Mouse (Mus musculus): ENCODE measurements around the gene Oog1. TPM values are rescaled to one million over a fixed set of nuclear protein-coding genes. Genes with fewer than 3 reads are reported as not detected.
"Not testable (repeated sequence)": the region's sequence is repeated elsewhere in the genome, so short reads cannot be mapped to it uniquely, and the experiment has no call there.

Oog1 gene
- not detected in 2 replicates for polyA plus RNA-seq (2016; fragmentation: Nextera tagmentation; extraction: Ambion mirVana)

DNA sequence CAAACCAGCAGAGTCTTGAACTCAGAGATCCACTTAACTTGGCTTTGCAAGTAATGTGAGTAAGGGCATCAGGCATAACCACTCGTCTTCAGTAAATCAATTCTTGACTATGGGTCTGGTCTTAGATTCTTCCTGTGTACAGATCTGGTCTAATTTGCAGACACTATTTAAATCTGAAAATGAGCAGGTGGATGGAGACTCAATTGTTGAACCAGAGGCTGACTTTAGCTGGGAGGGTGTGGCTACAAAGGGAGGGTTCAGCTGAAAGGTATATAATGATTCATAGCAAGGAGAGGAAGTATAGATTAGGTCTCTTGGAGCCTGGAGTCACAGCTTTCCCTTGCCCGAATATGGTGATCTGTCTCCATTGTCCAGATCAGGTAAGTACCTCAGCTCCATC lies at the start of gene Oog1:
TSS of gene Oog1 (plus strand) at position 301 of the 400 bp plus-strand sequence.
- not testable (repeated sequence) for H3K9ac ChIP-seq (replicated peaks); ATAC-seq (ENCODE audit: insufficient number of reproducible peaks, insufficient read depth, low FRiP score, low TSS enrichment, low read depth); H3K27ac ChIP-seq; H3K4me2 ChIP-seq; H3K4me3 ChIP-seq (replicated peaks); H3K4me1 ChIP-seq (replicated peaks); H3K36me3 ChIP-seq; H3K9me3 ChIP-seq; H3K27me3 ChIP-seq
- 90% methylated on average over 1 of the region's 2 CpGs for WGBS

DNA sequence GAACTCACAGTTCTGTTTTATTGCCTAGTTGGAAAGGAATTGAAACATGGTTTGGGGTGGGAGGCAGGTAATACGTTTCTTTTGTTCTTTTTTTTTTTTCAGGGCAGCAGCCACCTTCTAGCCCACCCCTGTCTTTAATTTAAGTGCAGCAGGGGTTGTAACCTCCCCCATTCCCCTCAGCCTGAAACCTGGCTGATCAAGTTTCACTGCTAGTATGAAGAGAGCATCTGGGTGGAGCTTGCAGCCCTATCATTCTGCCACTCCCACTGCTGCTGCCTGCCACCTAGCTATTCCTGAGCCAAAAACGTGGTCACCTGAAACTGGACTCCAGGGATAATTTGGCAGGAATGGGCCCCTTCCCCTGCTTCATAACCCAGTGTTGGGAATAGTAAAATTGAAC lies 1.1 kb upstream of the Oog1 start:
- H3K27ac ChIP-seq; H3K4me2 ChIP-seq; H3K27me3 ChIP-seq; H3K36me3 ChIP-seq; ATAC-seq (ENCODE audit: insufficient number of reproducible peaks, insufficient read depth, low FRiP score, low TSS enrichment, low read depth); H3K9me3 ChIP-seq; H3K9ac ChIP-seq (replicated peaks); H3K4me3 ChIP-seq (replicated peaks); H3K4me1 ChIP-seq (replicated peaks): not testable (repeated sequence)
- WGBS, result 0% methylated on average over 2 of the region's 2 CpGs

DNA sequence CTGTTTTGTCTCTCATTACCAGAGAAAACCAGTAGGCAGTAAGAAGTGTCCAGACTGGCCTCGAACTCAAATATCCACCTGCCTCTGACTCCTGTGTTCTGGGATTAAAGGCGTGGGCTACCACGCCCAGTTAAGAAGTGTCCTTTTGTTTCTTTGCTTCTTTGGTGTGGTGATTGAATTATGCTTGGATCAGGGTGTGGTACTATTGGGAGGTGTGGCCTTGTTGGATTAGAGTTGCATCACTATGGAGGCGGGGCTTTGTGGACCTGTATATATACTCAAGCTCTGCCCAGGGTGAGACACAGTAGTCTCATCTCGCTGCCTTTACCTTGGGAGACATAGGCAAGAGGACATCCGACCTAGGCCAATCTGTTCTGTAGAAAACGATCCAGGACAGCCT lies 16.1 kb downstream of the Oog1 start, which contains the start of gene Gm4027:
TSS of gene Gm4027 (plus strand) at position 301 of the 400 bp plus-strand sequence.
- 92% methylated on average over 6 of the region's 7 CpGs for WGBS
- not testable (repeated sequence) for H3K36me3 ChIP-seq; H3K4me2 ChIP-seq; H3K27me3 ChIP-seq; H3K9me3 ChIP-seq; H3K27ac ChIP-seq; H3K4me1 ChIP-seq (replicated peaks); H3K9ac ChIP-seq (replicated peaks); ATAC-seq (ENCODE audit: insufficient number of reproducible peaks, insufficient read depth, low FRiP score, low TSS enrichment, low read depth); H3K4me3 ChIP-seq (replicated peaks)

DNA sequence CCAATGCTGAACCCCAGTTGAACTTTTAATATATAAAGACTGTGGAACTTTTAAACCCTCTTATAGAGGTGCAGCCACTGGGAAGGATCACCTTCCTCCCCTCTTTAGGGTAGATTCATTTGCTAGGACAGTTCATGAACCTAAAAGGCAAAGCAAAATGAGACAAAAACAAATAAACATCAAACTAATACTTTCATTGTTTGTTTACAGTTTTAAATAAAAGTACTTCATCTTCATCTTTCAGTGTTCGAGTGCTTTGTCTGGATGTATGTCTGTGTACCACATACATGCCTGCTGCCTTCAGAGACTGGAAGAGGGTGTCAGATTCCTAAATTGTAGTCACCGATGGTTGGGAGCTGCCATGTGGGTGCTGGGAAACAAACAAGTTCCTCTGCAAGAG lies 42.0 kb downstream of the Oog1 start, which contains the start of gene Gm16381:
TSS of gene Gm16381 (minus strand) at position 101 of the 400 bp plus-strand sequence.
- not testable (repeated sequence) for ATAC-seq (ENCODE audit: insufficient number of reproducible peaks, insufficient read depth, low FRiP score, low TSS enrichment, low read depth)
- 89% methylated on average over 2 of the region's 2 CpGs for WGBS

DNA sequence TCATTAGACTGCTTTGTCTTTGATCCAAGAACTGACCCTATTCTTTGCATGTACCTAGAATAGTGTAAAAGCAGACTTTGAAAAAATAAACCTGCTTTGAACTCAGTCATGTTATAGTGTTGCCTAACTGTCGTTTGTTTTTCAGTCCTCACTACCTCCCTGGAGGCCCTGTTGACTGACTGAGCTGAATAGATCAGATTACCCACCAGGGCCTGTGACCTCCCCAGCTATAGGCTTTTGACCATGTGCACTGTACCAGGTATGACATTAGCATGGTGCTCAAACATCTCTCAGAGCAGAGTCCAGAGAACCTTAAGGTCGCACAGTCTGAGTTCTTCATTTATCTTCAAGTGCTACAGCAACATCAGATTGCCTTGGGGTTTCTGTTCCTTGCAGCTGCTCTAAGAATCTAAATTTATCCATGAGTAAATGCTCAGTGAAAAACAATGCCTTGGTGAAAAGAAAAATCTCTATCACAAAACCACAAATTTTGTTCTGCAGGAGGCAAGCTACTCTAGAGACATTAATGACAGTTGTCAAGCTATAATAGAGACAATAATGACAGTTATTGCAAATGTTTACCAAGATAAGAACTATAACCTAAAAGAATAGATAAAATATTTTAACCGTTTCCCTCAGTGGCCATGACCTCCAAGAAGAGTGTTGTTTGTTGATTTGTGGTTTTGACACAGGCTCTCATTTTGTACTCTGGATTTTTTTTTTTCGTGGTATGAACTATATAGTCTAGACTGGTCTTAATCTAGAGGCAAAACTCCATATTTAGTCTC lies 50.6 kb downstream of the Oog1 start:
- ATAC-seq (ENCODE audit: insufficient number of reproducible peaks, insufficient read depth, low FRiP score, low TSS enrichment, low read depth); H3K27me3 ChIP-seq; H3K9me3 ChIP-seq; H3K4me1 ChIP-seq (replicated peaks); H3K4me2 ChIP-seq; H3K4me3 ChIP-seq (replicated peaks); H3K36me3 ChIP-seq; H3K9ac ChIP-seq (replicated peaks); H3K27ac ChIP-seq: not testable (repeated sequence)
- 65% methylated on average over 2 of the region's 4 CpGs for WGBS

More for the DNA sequence above, 42.0 kb downstream of the Oog1 start, which contains the start of gene Gm16381:
- not testable (repeated sequence) for H3K9ac ChIP-seq (replicated peaks); H3K27me3 ChIP-seq; H3K9me3 ChIP-seq; H3K4me2 ChIP-seq; H3K4me1 ChIP-seq (replicated peaks); H3K27ac ChIP-seq; H3K4me3 ChIP-seq (replicated peaks); H3K36me3 ChIP-seq

Other genes starting within 250 kb of the Oog1 start
- 64.6 and 71.7 TPM in 2 replicates for gene Sptlc2, start 214.3 kb upstream of the Oog1 start, polyA plus RNA-seq (2016; fragmentation: Nextera tagmentation; extraction: Ambion mirVana)
- gene Slirp, start 158.8 kb upstream of the Oog1 start, polyA plus RNA-seq (2016; fragmentation: Nextera tagmentation; extraction: Ambion mirVana), result 330 and 347 TPM in 2 replicates
- 76.7 and 77.5 TPM in 2 replicates for gene Alkbh1, start 158.7 kb upstream of the Oog1 start, polyA plus RNA-seq (2016; fragmentation: Nextera tagmentation; extraction: Ambion mirVana)
- 152 and 161 TPM in 2 replicates for gene Snw1, start 130.4 kb upstream of the Oog1 start, polyA plus RNA-seq (2016; fragmentation: Nextera tagmentation; extraction: Ambion mirVana)
- not detected in 2 replicates for gene Gm5788, start 108.0 kb upstream of the Oog1 start, polyA plus RNA-seq (2016; fragmentation: Nextera tagmentation; extraction: Ambion mirVana)
- not detected in 2 replicates for gene Gm8300, start 88.4 kb upstream of the Oog1 start, polyA plus RNA-seq (2016; fragmentation: Nextera tagmentation; extraction: Ambion mirVana)
- gene Gm4027, start 16.2 kb downstream of the Oog1 start, polyA plus RNA-seq (2016; fragmentation: Nextera tagmentation; extraction: Ambion mirVana), result not detected in 2 replicates
- gene Gm16381, start 41.9 kb downstream of the Oog1 start, polyA plus RNA-seq (2016; fragmentation: Nextera tagmentation; extraction: Ambion mirVana), result not detected in 2 replicates
- not detected in 2 replicates for gene Gm21319, start 173.1 kb downstream of the Oog1 start, polyA plus RNA-seq (2016; fragmentation: Nextera tagmentation; extraction: Ambion mirVana)
- gene Gm21936, start 192.8 kb downstream of the Oog1 start, polyA plus RNA-seq (2016; fragmentation: Nextera tagmentation; extraction: Ambion mirVana), result not detected in 2 replicates
- not detected in 2 replicates for gene BB287469, start 213.9 kb downstream of the Oog1 start, polyA plus RNA-seq (2016; fragmentation: Nextera tagmentation; extraction: Ambion mirVana)
- gene Gm2001, start 239.7 kb downstream of the Oog1 start, polyA plus RNA-seq (2016; fragmentation: Nextera tagmentation; extraction: Ambion mirVana), result not detected in 2 replicates

All from limb, embryonic 12.5 days (tissue).